Mouse (Mus musculus) small intestine, adult 10 weeks (tissue): Measurements from ENCODE around the gene Gjb4. TPM values are rescaled to one million over a fixed set of nuclear protein-coding genes. Genes with fewer than 3 reads are reported as not detected.

Experiments
- polyA plus RNA-seq: library from polyadenylated mRNA; stranded (reverse); fragments of 350-450 nt; fragmentation: Illumina TruSeq; extraction: RNeasy Lipid Tissue Mini Kit (QIAGEN cat#74804); gene quantifications from one replicate; pipeline ENCODE4 v1.2.3, GENCODE M21; 2014; ENCODE audit warnings: low replicate concordance

The Gjb4 gene
- polyA plus RNA-seq = not detected

DNA sequence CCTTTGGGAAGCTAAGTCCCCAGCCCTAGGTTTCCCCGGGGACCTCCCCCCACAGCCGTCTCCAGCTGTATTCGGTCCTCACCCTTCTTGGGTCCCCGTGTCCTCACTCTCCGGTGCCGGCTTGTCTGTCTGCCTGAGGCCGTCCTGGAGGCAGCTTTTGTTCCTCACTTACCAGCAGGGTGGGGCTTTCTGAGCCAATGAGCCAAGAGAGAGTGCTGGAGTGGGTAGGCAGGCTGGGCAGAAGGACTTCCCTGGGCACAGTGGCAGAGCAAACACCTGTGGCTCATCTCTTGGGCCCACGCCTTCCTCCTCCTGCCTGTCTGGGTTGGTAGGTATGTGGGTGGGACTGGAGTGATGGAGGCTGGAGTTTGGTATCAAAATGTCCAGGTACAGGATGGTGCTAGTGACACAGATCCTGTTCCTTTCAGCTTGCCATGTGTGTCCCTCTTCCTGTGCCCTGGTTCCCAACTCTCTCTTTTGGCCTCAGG is at the start of gene Gjb4:
Gene Gjb4 (minus strand): TSS at position 131 of the 488 bp plus-strand sequence.

DNA sequence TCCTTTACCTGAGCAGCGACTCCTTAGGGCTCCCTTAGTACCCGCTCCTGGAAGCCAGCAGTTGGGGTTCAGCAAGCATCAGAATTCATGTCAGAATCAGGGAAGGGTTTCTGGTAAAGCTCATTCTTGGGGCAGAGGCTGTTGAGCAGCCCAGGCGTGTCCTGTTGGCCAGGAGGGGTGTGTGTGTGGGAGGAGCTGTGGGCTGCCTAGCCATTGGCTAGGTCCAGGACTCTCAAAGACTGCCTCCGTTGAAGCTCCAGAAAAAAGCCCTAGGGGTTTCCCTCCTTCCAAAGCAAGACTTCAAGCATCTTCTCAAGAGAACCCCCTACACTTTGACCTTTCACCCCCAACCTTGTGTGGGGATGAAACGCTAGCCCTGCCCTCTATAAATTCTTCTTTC is 4.1 kb upstream of the Gjb4 start, which contains the start of gene Gjb5:
Gene Gjb5 (minus strand): TSS at position 164 of the 400 bp plus-strand sequence.

DNA sequence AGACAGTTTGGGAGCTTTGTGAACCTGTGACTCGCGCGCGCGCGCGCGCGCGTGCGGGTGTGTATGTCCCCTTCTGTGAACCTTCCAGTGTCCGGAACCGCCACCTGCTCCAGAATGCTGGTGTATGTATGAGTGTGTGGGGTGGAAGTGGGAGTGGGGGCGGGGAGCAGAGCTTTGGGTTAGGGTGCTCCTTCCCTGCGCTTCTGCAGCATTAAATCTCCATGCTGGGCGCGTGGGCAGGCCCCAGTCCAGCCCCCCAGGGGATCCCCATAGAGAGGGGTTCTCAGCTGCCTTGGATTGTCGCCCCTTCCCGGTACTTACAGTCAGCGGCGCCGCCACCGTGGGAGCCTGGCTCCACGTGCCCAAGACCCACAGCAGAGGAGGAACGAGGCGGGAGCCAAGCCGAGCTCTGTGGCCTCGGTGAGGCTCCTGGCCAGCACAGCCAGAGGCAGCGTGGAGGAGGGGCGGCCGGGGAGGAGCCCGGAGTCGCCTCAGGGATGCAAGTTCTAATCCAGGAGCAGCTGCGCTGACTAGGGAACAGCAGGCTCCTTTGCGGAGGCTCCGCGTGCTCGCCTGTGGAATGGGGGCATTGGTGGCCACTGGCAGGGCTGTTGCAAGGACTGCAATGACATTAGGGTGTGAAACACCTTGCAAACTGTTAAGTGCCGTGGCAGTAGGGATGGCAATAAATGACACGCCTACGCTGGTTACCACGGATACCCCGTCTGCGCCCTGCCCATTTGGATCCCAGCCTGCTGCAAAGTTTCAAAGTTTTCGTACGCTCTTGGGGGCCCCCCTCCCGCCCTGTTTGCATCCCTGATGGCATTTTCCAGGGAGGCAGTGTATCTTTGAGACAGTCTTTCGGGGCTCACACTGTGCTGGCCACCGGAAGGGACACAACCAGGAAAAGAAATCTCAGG is 23.4 kb downstream of the Gjb4 start, which contains the start of gene Gjb3:
Gene Gjb3 (minus strand): TSS at position 664 of the 920 bp plus-strand sequence.

DNA sequence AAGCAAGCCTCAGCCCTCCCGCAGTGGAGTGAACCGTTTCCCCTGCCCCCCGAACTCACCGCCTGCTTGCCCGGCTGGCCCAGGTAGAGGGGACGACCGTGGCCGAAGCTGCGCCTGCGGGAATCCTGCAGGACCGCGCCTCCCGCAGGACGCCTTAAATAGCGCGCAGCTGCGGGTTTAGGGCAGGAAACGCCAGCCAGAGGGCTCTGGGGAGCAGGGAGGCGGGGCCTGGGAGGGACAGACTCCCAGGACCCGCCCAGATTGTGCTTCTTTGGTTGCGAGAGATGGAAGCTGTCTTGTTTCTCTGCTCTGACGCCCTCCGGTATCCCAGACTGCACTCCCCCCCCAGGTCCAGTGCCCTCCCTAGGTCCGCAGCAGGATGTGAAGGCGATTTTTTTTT is 40.0 kb downstream of the Gjb4 start, which contains the start of gene Gja4:
Gene Gja4 (minus strand): TSS at position 179 of the 400 bp plus-strand sequence.

Other genes starting within 250 kb of the Gjb4 start
- 25.8 TPM for gene Tmem35b, start 230.4 kb downstream of the Gjb4 start, polyA plus RNA-seq
- gene Dlgap3, start 184.9 kb downstream of the Gjb4 start, polyA plus RNA-seq = not detected
- not detected for gene Smim12, start 110.3 kb downstream of the Gjb4 start, polyA plus RNA-seq
- not detected for gene Gja4, start 40.0 kb downstream of the Gjb4 start, polyA plus RNA-seq
- gene Gjb3, start 23.2 kb downstream of the Gjb4 start, polyA plus RNA-seq = not detected
- gene Gjb5, start 4.1 kb upstream of the Gjb4 start, polyA plus RNA-seq = not detected